Mouse (Mus musculus) heart, adult 11 months (tissue): ENCODE results near the gene Chst15.

Experiments
- DNase-seq: peaks from one replicate; pipeline ENCODE4 v3.0.0; 2022

Chst15 gene

DNA sequence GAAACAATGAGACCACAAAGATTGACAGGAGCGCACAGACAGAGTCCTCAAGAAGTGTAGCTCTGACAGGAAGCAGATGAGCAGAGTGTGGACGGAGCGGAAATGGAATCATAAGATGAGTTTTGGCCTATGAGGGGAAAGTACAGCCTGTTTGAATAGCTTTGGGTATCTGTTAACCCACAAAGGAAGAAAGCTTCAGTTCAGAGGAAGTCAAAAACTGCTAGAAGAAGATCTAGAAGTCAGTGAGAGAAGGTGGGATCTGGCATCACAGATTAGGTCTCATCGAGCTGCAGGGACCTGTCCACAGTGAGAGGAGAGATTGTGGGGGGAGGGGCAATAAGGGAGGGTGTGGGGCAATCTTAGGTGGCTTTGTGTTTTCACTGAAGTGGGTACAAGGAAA lies 18.3 kb upstream of the Chst15 start:
- no peak for DNase-seq

DNA sequence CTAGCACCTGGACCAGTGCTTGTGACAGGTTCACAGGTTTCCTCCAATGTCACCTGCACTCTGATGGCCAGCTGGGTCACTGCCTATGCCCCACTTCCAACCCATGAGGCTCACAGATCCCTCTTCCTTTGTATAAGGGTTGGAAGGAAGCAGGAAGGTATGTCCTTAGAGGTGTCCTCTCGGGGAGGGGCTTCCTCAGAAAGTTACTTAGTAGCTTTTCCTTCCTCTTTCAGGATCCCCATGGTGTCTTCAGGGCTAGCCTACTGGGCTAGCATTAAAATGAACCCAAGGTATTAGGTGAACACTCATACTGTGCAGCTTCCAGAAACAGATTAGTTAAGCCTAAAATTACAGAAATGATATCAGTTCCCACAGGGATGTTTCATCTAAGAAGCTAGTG lies 16.1 kb upstream of the Chst15 start:
- no peak for DNase-seq

DNA sequence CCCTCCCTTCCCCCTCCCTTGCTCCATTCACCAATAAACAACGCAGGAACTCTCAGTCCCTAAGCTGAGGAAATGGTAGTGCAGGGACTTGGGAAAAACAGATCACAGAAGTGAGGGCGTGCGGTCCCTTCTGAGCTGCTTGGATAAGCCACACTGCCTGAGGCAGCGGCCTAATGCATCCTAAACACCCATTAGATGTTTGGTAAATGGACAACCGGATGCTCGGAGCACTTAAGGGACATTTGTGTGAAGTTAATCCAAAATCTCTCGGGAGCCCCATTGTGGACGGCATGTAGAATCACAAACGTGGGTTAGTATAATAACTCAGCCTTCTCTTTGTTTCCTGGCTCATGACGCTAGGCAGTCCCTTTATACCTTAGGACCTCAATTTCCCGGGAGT lies 15.1 kb upstream of the Chst15 start:
- DNase-seq, result peak; percentile 86

DNA sequence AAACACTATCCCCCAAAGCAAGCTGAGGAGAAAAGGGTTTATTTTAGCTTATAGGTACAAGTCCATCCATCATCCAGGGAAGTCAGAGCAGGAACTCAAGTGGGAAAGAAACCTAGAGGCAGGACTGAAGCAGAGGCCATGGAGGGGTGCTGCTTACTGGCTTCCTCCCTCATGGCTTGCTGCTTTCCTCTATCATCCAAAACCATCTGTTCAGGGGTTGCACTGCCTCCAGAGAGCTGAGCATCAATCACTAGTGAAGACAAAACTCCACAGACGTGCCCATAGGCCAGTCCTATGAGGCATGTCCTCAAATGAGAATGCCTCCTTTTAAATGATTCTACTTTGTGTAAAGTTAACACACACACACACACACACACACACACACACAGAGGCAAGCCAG lies 13.2 kb upstream of the Chst15 start:
- no peak for DNase-seq

DNA sequence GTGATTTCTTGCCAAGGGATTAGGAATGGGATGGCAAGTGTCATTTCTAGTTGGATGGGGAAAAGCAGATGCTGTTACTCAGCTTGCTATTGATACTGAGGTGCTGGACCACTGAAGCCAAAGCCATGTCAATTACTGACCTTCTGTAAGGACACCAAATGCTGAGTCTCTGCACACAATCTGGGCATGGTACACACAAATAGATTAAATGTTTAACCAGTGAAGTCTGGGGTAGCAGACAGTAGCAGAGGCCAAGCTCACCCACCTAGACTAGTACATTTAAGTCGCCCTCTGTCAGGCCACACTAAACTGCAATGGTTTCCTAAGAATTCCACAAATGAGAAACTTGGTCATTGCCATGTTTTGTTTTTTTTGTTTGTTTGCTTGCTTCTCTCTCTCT lies 11.6 kb upstream of the Chst15 start:
- DNase-seq, result no peak

DNA sequence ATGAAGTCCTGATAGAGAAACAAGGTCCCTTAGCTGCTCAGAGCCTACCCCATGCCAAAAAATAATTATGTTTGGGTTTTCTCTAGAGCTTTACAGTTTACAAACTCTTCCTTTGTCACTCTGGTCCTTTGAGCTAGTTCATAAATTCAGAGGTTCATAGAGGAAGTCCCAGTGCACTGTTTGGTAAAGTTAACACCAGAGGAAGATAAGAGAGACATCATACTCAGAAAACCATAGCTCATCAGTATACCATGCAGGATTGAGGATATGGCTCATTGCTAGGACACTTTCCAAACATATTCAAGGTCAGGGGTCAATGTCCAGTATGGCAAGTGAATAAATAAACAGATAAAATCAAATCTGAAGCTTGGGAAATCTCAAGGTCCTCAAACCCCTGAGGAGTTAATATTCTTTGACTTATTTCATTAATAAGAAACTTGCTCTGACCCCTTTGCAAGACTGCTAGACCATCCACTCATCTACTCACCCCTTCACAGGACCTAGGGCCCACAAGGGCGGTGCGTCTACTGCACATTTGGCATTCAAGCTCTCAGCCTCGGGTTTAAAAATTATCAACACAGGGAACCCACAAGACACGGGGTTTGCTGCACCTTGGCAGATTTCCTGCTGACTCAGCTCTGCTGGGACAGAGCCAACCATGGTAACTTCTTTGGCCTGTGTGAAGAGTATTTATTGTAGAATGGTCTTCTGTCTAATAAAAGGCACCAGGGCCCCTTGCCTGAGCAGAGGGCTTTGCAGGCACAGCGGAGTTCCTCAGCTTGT lies 8.7 kb upstream of the Chst15 start:
- peak; percentile 93 for DNase-seq

DNA sequence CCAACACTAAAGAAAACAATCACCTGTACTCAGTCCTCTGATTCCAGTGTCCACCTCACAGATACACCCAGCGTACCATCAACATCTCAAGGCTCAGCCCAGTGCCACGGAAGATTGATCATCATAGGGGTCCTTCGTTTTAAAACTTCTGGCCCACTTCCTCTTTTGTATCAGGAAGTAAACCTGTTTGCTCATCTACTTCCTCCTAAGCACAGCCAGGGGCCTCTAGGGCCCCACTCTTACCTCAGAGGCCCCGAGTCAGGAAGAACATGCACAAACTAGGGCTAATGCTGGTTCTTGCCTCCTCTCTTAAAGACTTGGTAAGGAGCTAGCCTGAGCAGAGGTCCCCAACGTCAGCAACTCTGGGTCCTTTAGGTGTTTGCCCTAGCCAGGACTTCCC lies 6.4 kb upstream of the Chst15 start:
- no peak for DNase-seq

DNA sequence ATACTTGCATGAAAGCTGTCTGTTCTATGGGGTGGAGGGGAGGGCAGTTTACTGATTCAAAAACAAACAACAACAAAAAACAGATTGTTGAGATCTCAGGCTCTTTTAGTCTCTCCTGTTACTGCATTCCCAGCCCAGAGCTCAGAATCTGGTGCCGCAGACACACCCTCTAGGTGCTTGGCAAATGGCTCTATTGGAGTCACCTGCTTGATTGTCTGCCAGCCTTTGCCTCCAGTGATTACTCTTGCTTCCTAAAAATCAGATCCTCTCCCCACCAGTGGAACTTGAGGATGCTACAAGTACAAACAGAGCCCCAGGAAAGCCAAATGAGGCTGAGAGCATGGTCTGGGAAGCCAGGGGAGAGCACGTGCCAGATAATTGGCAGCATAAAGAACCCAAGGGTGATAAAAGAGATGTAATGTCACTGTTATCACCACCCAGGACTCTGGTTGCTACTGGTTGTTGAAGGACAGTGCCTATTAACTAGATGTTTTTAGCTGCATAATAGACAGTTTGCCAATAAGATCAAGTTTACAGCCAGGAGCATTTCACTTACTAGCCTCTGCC lies 4.4 kb upstream of the Chst15 start:
- no peak for DNase-seq

DNA sequence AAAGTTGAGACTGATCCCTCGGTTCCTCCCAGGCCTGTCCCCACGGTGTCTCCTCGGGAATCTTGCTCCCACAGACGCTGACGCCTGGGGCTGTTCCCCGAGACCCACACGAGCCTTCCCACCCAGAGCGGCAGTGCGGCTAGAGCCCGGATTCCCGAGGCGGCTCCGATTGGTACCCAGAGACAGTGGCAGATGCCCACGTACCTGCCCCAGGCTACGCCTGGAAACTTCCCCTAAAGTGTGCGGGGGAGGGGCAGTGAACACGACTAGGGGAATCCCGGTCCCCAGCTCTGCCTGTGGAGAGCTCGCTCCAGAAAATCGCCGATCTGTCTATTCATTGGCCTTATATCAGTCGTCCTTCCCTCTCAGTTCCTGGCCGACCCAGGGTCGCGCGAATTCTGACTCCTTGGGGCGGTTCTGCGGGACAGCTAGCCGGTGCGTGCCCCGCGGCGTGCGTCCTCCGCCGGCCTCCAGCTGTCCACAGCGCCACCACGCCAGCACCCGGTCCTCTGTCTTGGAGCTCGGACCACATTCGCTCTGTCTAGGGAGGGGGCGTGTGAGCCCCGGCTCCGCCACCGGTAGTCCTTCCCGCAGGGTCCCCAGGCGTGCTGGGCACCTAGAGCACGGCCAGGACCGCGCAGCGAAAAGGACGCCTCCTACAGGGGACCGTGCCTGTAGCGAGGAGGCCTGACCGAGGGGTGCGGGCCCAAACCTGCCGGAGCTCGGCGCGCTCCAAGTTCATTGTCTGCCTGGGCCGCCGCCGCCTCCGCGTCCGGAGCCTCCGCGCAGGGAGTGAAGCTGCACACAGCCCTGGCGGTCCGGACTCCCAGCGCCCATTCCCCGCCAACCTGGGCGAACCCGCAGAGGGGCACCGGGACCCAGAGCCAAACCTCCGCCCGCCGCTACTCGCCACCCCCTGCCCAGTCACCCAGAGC lies 660 bp downstream of the Chst15 start:
- DNase-seq, result peak; percentile 97

DNA sequence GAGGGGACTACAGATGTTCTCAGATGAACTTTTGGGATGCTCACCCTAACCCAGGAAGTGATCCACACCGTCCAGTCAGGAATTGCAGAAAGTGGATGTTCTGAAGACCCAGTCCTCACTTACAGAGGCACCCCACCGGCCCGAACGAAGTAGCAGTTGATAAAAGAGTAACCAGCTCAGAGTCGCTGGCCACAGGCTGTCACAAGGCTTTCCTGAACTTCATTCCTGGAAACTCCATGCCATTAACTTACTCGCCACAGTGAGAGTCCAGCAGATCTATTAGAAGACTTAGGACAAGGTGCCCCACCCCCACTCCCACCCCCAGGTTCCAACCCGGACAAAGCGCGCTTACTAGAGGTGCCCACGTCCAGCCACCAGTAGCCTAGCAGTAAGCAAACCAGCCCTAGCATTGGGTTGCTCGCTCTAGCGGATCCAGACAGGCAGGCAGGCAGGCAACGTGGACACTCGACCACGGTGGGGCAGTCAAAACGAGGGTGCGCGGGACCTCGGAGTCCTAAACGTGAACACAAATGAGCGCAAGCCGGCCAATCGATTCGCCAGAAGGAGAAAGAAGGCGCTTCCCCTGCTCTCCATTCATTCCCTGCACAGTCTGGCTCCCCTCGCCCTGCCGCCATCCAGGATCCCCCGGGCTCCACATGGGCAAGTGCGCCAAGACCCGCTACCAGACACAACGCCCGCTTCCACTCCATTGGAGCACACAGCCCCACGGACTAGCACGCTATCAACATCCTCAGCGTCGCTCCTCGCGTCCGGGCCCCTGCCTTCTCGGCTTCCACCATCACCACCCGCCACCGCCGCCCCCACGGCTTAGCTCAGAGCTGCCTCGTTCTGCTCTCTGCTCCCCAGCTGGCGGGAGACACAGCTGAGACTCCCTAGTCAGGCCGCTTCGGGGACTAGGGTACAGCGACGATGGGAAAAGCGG lies 1.6 kb downstream of the Chst15 start:
- DNase-seq, result peak; percentile 97

DNA sequence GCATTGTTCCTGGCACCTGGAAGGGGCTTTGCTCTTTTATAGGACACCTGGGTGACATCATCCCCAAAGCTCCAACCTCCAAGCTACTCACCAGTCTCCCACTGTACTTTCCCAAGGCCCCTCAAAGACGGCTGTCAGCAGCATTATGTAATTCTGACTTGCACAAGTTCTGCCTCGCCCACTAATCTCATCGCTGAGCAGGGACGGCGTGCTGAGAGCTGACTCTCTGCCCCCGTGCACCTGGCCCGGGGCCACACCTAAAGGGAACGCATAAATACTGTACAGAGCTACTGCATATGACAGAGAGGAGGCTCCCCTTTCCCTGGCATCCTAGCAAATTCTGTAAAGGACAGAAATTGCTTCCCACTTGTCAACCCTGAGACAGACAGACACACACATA lies 4.6 kb downstream of the Chst15 start:
- DNase-seq, result peak; percentile 90

DNA sequence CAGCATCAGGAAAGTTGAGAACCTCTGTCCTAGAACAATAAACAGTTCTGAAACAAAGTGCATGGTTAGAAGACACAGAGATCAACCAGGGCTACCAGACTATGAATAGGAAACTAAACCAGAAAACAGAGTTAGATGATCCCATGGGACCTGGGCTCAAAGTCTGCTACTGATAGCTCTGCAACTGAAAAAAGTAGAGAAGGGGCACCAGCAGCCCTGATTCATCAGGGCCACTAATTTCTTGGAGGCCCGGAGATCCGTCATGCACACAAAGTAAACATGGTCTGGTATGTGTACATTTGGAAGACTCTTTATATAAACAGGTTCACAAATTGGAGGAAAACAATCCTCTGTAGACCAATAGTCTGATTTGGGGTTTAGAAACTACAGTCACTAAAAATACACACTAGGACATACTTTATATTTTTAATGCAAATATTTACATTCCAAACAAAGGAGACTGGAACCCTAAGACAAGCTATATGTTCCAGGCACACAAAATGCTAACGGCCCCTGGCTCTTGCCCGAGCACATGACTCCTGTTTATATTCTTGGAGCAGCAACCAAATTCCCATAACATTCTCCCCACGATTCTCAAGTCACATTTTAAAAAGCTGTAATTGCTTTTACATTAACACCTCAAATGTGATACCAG lies 8.4 kb downstream of the Chst15 start:
- no peak for DNase-seq

DNA sequence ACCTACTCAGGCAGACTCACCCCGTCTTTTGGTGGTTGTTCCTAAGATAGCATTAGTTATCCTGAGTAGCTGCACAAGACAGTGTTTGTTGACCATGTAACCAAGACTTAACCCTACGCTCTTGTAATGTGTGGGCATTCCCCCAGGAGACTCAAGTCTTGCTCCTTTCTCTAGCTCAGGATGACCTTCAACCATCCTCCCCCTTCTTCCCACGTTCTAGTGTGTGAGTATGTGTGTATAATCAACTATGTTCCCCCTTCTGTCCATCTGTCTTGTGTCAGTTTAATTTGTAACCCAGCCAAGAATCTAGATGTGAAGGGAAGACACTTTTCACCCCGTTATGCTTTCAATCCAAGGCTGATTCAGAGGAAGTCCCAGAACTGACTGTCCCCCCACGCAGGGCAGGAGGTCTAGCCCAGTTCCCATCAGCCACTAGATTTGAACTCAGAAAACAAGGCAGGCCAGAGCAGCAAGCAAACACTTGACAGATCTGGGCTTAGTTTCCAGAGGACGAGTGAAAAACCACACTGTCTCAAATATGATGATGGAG lies 9.2 kb downstream of the Chst15 start:
- DNase-seq, result peak; percentile 89

DNA sequence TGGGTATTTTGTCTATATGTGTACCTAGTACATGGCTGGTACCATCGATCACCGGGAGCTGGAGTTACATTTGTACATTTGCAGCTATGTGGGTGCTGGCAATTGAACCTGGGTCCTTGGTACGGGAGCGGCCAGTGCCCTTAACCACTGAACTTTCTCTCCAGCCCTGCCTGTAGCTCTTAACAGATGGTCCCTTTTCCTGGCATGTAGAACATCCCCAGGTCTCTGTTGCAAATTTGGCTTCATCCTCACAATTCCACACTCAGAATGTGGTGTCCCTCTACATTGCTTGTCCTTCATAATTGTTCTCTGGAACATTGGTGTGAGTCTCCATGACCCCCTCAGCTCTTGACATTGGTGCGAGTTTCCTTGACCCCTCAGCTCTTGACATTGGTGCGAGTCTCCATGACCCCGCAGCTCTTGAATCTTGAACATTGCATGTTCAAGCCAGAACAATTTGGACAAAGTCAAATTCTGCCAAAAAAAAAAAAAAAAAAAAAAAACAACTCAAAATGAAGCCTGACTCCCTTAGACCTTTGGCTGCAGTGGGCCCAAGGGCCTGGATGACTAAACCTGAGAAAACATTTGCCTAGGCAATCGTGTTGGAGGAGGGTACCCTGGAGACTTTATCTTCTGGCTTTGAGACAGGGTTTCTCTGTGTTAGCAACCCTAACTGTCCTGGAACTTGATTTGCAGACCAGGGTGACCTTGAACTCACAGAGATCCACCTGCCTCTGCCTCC lies 10.2 kb downstream of the Chst15 start:
- DNase-seq, result no peak

DNA sequence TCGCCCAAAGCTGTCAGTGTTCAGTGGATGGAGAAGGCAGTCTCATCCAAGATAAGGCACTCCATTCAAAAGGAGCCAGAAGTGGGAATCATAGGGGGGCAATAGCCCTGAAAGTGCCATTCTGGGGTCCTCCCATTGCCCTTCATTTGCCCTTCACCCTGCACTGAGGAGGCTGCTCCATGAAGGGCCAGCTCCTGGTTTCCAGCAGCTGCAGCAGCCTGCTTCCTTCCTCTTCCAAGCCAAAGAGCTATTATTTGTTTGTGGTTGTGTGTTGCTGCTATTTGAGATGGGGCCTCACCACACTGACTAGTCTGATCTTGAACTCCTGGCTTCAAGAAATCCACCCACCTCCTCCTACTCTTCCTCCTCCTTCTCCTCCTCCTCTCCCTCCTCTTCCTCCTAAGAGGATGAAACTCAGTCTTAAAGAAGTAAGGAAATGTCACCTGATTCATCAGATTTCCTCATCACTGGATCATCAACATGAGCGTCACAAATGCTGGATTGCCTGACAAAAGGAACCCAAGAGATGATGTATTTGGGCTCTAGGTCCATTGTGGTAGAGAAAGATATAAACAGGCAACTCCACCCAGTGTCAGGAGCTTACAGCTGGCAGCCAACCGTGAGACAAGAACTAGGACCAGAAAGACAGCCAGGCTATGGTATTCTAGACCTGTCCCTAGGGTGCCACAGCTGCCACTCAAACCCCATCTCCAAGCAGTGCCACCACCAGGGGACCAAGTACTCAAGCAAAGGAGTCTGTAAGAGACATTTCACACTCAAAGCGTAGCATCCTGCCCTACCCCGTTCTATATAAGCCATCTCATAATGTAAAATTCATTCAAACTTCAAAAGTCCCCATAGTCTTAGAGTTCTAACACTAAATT lies 11.3 kb downstream of the Chst15 start:
- no peak for DNase-seq

DNA sequence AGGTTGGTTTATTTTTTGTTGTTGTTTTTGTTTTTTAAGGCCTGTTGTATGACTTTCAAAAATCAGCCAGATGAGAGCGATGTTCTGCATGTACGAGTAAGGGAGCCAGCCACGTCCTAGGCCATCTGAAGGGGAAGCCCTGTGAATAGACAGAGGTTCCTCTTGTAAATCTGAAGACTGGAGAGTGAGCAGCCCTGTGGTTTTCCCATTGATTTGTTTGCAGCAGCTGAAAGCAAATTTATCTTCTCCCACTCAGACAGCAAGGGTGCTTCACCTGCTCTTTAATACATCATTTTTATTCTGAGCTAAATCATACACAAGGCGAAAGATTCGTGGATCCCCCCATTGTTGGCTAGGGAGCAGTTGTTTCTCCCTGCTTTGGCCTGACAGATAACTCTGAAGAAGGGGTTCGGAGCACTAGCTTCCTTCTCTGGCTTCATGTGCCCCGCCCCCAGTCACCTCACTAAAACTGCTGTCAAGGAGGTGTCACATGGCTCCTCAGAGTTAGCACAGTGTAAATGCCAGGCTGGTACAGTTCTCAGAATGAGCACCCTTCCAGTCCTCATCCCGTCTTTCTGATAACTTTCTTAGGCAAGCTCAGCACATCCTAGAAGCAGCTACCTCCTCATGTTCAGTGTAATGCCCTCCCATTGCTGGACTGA lies 12.5 kb downstream of the Chst15 start:
- DNase-seq, result no peak

DNA sequence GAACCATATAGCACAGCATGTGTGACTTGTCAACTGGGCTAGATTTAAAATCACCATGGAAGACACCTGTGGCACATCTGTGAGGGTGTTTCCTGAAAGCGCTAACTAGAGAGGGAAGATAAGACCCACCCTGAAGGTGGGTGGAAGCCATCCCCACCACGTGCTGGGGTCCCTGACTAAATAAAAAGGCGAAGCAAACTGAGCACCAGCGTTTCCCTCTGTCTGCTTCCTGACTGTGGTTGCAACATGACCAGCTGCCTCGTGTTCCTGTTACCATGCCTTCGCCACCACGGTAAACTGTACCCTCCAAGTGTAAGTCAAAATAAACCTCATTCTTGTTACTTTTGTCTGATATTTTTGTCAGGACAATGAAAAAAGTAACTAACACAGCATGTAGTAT lies 13.0 kb downstream of the Chst15 start:
- no peak for DNase-seq

DNA sequence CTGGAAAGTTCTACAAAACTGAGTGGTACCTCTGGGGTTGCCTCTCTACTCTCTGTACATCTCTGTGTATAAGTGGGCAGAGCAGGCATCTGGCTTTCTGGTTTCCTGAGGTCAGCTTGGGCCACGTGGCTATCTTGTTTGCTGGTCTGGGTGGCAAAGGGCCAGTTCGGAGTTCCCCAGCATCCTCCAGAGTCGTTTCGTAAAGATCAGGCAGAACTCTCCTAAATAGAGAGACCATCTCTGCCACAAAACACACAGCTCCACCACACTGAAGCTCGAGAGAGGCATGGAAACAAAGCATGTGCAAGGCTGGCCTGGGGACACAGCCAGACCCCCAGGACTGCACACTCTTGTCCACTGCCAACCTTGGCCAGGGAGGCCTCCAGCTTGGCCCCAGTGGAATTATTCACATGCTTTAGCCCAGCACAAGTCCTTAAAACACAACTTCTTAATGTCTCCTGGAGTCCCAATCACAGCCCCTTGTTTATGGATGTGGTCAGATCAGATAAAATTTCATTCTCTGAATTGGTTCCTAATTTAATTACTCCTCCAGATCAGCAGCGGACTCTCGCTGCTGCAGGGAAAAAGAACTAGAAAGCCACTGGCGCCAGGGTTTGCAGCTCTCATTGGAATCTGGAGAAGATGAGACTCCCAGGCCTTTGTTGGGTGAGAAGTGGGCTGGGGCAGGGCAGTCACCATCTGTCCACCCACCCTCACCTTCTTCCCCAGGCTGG lies 14.4 kb downstream of the Chst15 start:
- peak; percentile 95 for DNase-seq
